In genomic region chr10:42734546-42735060, GRCm38 (mm10) we compare ENCODE assay signal across 8 mouse cellular contexts. TPM values are rescaled to one million over a fixed set of nuclear protein-coding genes. Genes with fewer than 3 reads are reported as not detected.
DNase-seq lines count a peak whose midpoint lies in the region; ATAC-seq and TF ChIP-seq lines count a peak whose summit lies in the region.

No protein-coding gene starts in this region.

- 56% methylated on average over 5 of the region's 5 CpGs for WGBS in hindbrain, postnatal 0 days
- 68% methylated on average over 5 of the region's 5 CpGs for WGBS in hindbrain, embryonic 10.5 days

- no peaks in the 10 kb centered on the region for H3K4me1 ChIP-seq in hindbrain, postnatal 0 days (ENCODE audit: insufficient read depth, low read length)
- no peaks in the 10 kb centered on the region for H3K4me1 ChIP-seq in hindbrain, embryonic 10.5 days (replicated peaks)

- H3K9me3 ChIP-seq in hindbrain, postnatal 0 days (ENCODE audit: low read length): no peaks in the 10 kb centered on the region
- H3K9me3 ChIP-seq in hindbrain, embryonic 10.5 days: no peaks in the 10 kb centered on the region

- no peak overlapping the region for H3K4me3 ChIP-seq in hindbrain, postnatal 0 days (ENCODE audit: low read length)
- H3K4me3 ChIP-seq in hindbrain, embryonic 10.5 days: no peak overlapping the region

- H3K27ac ChIP-seq in hindbrain, postnatal 0 days: no peak overlapping the region
- H3K27ac ChIP-seq in hindbrain, embryonic 10.5 days: no peak overlapping the region

- no peak for ATAC-seq in hindbrain, postnatal 0 days
- no peak for ATAC-seq in megakaryocyte progenitor cell, adult 5-6 weeks (replicated peaks; ENCODE audit: poor library complexity)

- no peak for TF ChIP-seq POLR2A in brain, embryonic 14.5 days (IDR thresholded peaks at IDR 0.05; ENCODE audit: borderline replicate concordance, extremely low read depth, insufficient read depth, insufficient read length, poor library complexity, severe bottlenecking)

- no peak overlapping the region for H3K9ac ChIP-seq in hindbrain, postnatal 0 days (replicated peaks; ENCODE audit: low read length)

- H3K27me3 ChIP-seq in hindbrain, postnatal 0 days (ENCODE audit: insufficient read depth, low read length): no peaks in the 10 kb centered on the region
- H3K27me3 ChIP-seq in hindbrain, embryonic 10.5 days (ENCODE audit: insufficient read depth, poor library complexity, severe bottlenecking): no peaks in the 10 kb centered on the region

- peak; percentile 75 for TF ChIP-seq CTCF in hindbrain, postnatal 0 days (IDR thresholded peaks at IDR 0.05; ENCODE audit: low read depth)
- TF ChIP-seq CTCF in brain, embryonic 14.5 days (IDR thresholded peaks at IDR 0.05; ENCODE audit: borderline replicate concordance, extremely low read depth, insufficient read depth, insufficient read length): peak; percentile 56; the same call in 1 of the 2 replicates

- DNase-seq in hindbrain, postnatal 0 days (ENCODE audit: low spot score): peak; percentile 78
- no peak for DNase-seq in hindbrain, embryonic 10.5 days (ENCODE audit: low spot score)
- DNase-seq in Muller cell, postnatal 12 days (ENCODE audit: inconsistent ontology term): peak; percentile 30
- DNase-seq in brain, embryonic 14.5 days (ENCODE audit: low read depth): peak; percentile 76
- DNase-seq in kidney, postnatal 4 days: peak; percentile 24 to 37
- peak; percentile 80 for DNase-seq in retina, embryonic 14.5 days (ENCODE audit: low spot score)
- DNase-seq in testis, postnatal 14 days (ENCODE audit: low spot score): no peak

- H3K4me2 ChIP-seq in hindbrain, postnatal 0 days (ENCODE audit: low read depth, low read length): no peak overlapping the region

- H3K36me3 ChIP-seq in hindbrain, postnatal 0 days (ENCODE audit: insufficient read depth, low read length): no peaks in the 10 kb centered on the region
- H3K36me3 ChIP-seq in hindbrain, embryonic 10.5 days: no peaks in the 10 kb centered on the region

RNA-seq across cellular contexts. Expression of gene Sec63, which starts 26.7 kb away (rescaled TPM):
- 13.6 and 13.7 TPM in 2 replicates for total RNA-seq in hindbrain, postnatal 0 days (2014; rRNA removed)
- polyA plus RNA-seq in hindbrain, postnatal 0 days (2015; fragmentation: Nextera tagmentation; extraction: Ambion mirVana): 13.4 and 13.9 TPM in 2 replicates
- 23.5 and 27.1 TPM in 2 replicates for polyA plus RNA-seq in hindbrain, embryonic 10.5 days (2016; fragmentation: Nextera tagmentation; extraction: Ambion mirVana)
- polyA plus RNA-seq in brain, embryonic 14.5 days (2012; rRNA removed): 31.9 and 44.3 TPM in 2 replicates
- 36.3 and 43.0 TPM in 2 replicates for total RNA-seq in megakaryocyte progenitor cell, adult 5-6 weeks (2015)
- total RNA-seq in megakaryocyte progenitor cell, adult 5-6 weeks (2017): 54.3 and 71.0 TPM in 2 replicates

Comparison
In these comparisons a context has a peak if more than half of its experiments do, and no peak if none do; other contexts are left out.
1. DNase-seq: peak in hindbrain, postnatal 0 days (single experiment), Muller cell, postnatal 12 days (single experiment), brain, embryonic 14.5 days (single experiment), kidney, postnatal 4 days (2 of 2) and retina, embryonic 14.5 days (single experiment); none in hindbrain, embryonic 10.5 days (single experiment) and testis, postnatal 14 days (single experiment).